Mouse (Mus musculus) neural tube, embryonic 11.5 days (tissue): Measurements from ENCODE around the gene Irs3. TPM values are rescaled to one million over a fixed set of nuclear protein-coding genes. Genes with fewer than 3 reads are reported as not detected.

Experiments
- ATAC-seq: fragments of 200-750 bp; cut with Nextera tagmentation; 2 replicates; pipeline ENCODE4 v1.8.0; 2017; ENCODE audit warnings: moderate number of reproducible peaks, mild to moderate bottlenecking, moderate TSS enrichment, moderate library complexity; ENCODE audit not compliant: insufficient read depth, low FRiP score, low TSS enrichment
- DNase-seq: peaks from one replicate; pipeline ENCODE4 v3.0.0-alpha.2; 2015; ENCODE audit warnings: low spot score
- H3K27ac ChIP-seq: fragments of 300-500 bp; sonication (generic); 2 replicates; pipeline ENCODE4 v1.5.1; 2014; ENCODE audit warnings: low read depth, mild to moderate bottlenecking, low read length
- H3K27me3 ChIP-seq: fragments of 300-500 bp; sonication (generic); 2 replicates; pipeline ENCODE4 v1.6.1; 2014; ENCODE audit warnings: mild to moderate bottlenecking, low read length, mixed read lengths; ENCODE audit not compliant: control insufficient read depth, insufficient read depth
- H3K36me3 ChIP-seq: fragments of 300-500 bp; sonication (generic); 2 replicates; pipeline ENCODE4 v1.6.1; 2014; ENCODE audit warnings: mild to moderate bottlenecking, low read length, moderate library complexity, mixed read lengths; ENCODE audit not compliant: control insufficient read depth, insufficient read depth
- H3K4me1 ChIP-seq: fragments of 300-500 bp; sonication (generic); 2 replicates; pipeline ENCODE4 v1.6.1; 2014; ENCODE audit warnings: low read length, mixed read lengths; ENCODE audit not compliant: control insufficient read depth, insufficient read depth
- H3K4me2 ChIP-seq: fragments of 300-500 bp; sonication (generic); 2 replicates; pipeline ENCODE4 v1.6.1; 2014; ENCODE audit warnings: low read depth, mild to moderate bottlenecking, moderate library complexity
- H3K4me3 ChIP-seq: fragments of 300-500 bp; sonication (generic); 2 replicates; pipeline ENCODE4 v1.5.1; 2014; ENCODE audit warnings: low read depth, low read length
- H3K9ac ChIP-seq: fragments of 300-500 bp; sonication (generic); 2 replicates; pipeline ENCODE4 v1.6.1; 2014; ENCODE audit warnings: mild to moderate bottlenecking, low read length
- H3K9me3 ChIP-seq: fragments of 300-500 bp; sonication (generic); 2 replicates; pipeline ENCODE4 v1.6.1; 2016; ENCODE audit warnings: low read length; ENCODE audit not compliant: control insufficient read depth
- WGBS: fragments of 180-500 bp; shearing (Covaris S2); extraction: QIAGEN DNeasy Blood & Tissue Kit; methylation state at CpG from one replicate; pipeline ENCODE4 v1.1.7; 2014; 5-methylcytosine and 5-hydroxymethylcytosine counted together
- polyA plus RNA-seq: library from polyadenylated mRNA; unstranded; fragments of >200 nt; fragmentation: Nextera tagmentation; extraction: Ambion mirVana; gene quantifications from 2 replicates; pipeline ENCODE4 v1.2.1, GENCODE M21; 2014

Irs3 gene
- polyA plus RNA-seq, 1 experiment from 2014 or later: 0.12 TPM

- ATAC-seq (no peak), DNase-seq (no peak)
- no peak overlapping the region for H3K9ac ChIP-seq
Measured at GRCm38 (mm10) chr5:137597625-137598024, 47.9 kb downstream of the Irs3 start.

DNA sequence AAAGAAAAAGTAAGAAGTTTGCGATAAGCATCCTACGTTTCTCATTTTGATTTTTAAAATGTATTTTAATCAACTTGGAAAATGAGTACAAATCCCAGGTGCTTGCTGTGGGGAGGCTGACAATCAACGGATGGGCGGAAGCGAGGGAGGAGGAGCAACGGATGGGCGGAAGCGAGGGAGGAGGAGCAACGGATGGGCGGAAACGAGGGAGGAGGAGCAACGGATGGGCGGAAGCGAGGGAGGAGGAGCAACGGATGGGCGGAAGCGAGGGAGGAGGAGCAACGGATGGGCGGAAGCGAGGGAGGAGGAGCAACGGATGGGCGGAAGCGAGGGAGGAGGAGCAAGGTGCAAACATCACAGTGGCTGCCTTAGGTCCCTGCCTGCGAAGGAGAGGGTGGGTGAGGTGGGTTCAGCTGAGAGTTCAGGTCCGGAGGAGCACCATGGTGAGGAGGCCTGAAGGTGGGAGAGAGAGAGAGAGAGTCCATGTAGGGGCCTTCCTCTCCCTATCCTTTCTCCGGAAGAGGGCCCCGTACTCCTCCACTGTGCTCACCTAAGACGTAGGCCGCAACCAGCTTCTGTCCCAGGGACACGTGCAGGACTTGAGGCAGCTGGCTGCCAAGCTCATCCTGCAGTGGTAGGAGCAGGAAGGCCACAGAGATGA, 48.8 kb downstream of the Irs3 start:
- H3K9ac ChIP-seq: no peak overlapping the region

More at GRCm38 (mm10) chr5:137597625-137598024, 47.9 kb downstream of the Irs3 start:
- H3K9me3 ChIP-seq: no peaks in the 10 kb centered on the region
- peaks cover 2% of the 10 kb centered on the region; the same call in 1 of the 2 replicates for H3K36me3 ChIP-seq
- 93% methylated on average over 6 of the region's 6 CpGs for WGBS
- no peak overlapping the region for H3K4me2 ChIP-seq
- no peak overlapping the region for H3K4me3 ChIP-seq
- peaks cover 10% of the 10 kb centered on the region; the same call in 1 of the 2 replicates for H3K4me1 ChIP-seq
- no peaks in the 10 kb centered on the region for H3K27me3 ChIP-seq
- no peak overlapping the region for H3K27ac ChIP-seq

DNA sequence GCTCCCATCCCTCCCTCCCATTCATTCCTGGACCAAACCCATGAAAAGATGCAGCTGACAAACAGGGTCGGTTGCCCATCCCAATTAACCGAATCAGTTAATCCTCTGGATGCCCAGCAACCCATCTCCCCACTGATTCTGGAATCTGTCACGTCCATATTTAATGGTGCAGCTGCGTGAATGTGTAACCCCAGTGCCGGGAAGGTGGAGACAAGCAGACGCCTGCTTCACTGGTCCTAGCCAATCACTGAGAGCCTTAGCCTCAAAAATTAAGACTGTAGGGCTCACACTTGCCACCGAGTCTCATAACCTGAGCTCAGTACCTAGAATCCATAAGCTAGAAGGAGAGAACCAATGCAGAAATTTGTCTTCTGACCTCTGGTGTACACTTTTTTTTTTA, 49.6 kb downstream of the Irs3 start:
- Histone ChIP-seq H3K36me3 (peaks cover 2% of the 10 kb centered on the region; the same call in 1 of the 2 replicates), H3K4me3 (no peak overlapping the region), H3K4me1 (peaks cover 10% of the 10 kb centered on the region; the same call in 1 of the 2 replicates), H3K27ac (no peak overlapping the region), H3K27me3 (no peaks in the 10 kb centered on the region), H3K9ac (no peak overlapping the region), H3K4me2 (no peak overlapping the region), H3K9me3 (no peaks in the 10 kb centered on the region)
- 72% methylated on average over 7 of the region's 7 CpGs for WGBS
- DNase-seq: no peak
- ATAC-seq: no peak

More for the DNA sequence above, 48.8 kb downstream of the Irs3 start:
- DNase-seq (no peak), ATAC-seq (no peak)
- WGBS: 29% methylated on average over 26 of the region's 30 CpGs
- Histone ChIP-seq H3K9me3 (no peaks in the 10 kb centered on the region), H3K4me1 (peaks cover 10% of the 10 kb centered on the region; the same call in 1 of the 2 replicates), H3K27me3 (no peaks in the 10 kb centered on the region), H3K36me3 (peaks cover 2% of the 10 kb centered on the region; the same call in 1 of the 2 replicates), H3K4me3 (no peak overlapping the region), H3K27ac (no peak overlapping the region), H3K4me2 (peak overlapping the region; percentile 26; the same call in 1 of the 2 replicates)

Other genes starting within 250 kb of the Irs3 start
- gene Zan, start 168.7 kb downstream of the Irs3 start, polyA plus RNA-seq: 0.05 TPM in 1 of 2 replicates, not detected in the other
- gene Pop7, start 143.2 kb downstream of the Irs3 start, polyA plus RNA-seq: 53.9 and 57.9 TPM in 2 replicates
- gene Gigyf1, start 127.2 kb downstream of the Irs3 start, polyA plus RNA-seq: 9.5 and 10.6 TPM in 2 replicates
- 0.34 and 0.51 TPM in 2 replicates for gene Epo, start 112.5 kb downstream of the Irs3 start, polyA plus RNA-seq
- gene Gnb2, start 112.2 kb downstream of the Irs3 start, polyA plus RNA-seq: 449 and 479 TPM in 2 replicates
- gene Actl6b, start 92.2 kb downstream of the Irs3 start, polyA plus RNA-seq: 38.6 and 40.0 TPM in 2 replicates
- 0.97 and 1.2 TPM in 2 replicates for gene Tfr2, start 75.9 kb downstream of the Irs3 start, polyA plus RNA-seq
- gene Mospd3, start 44.7 kb downstream of the Irs3 start, polyA plus RNA-seq: 27.8 and 28.5 TPM in 2 replicates
- 75.5 and 91.9 TPM in 2 replicates for gene Pcolce, start 31.9 kb downstream of the Irs3 start, polyA plus RNA-seq
- 0.21 TPM in 1 of 2 replicates, not detected in the other for gene Fbxo24, start 16.7 kb downstream of the Irs3 start, polyA plus RNA-seq
- gene Lrch4, start 16.6 kb downstream of the Irs3 start, polyA plus RNA-seq: 31.6 and 39.0 TPM in 2 replicates
- 6.7 and 8.2 TPM in 2 replicates for gene Gm20605, start 16.5 kb downstream of the Irs3 start, polyA plus RNA-seq
- 5.6 and 6.0 TPM in 2 replicates for gene Sap25, start 4.4 kb downstream of the Irs3 start, polyA plus RNA-seq
- 13.6 and 14.6 TPM in 2 replicates for gene Agfg2, start 39.0 kb upstream of the Irs3 start, polyA plus RNA-seq
- 3.8 and 4.4 TPM in 2 replicates for gene Nyap1, start 95.9 kb upstream of the Irs3 start, polyA plus RNA-seq
- gene Tsc22d4, start 100.0 kb upstream of the Irs3 start, polyA plus RNA-seq: 73.9 and 75.6 TPM in 2 replicates
- gene Ppp1r35, start 133.1 kb upstream of the Irs3 start, polyA plus RNA-seq: 71.1 and 71.2 TPM in 2 replicates
- 10.0 and 10.7 TPM in 2 replicates for gene Mepce, start 141.9 kb upstream of the Irs3 start, polyA plus RNA-seq
- gene Zcwpw1, start 142.1 kb upstream of the Irs3 start, polyA plus RNA-seq: 11.4 and 11.5 TPM in 2 replicates
- gene Pilra, start 190.6 kb upstream of the Irs3 start, polyA plus RNA-seq: 0.33 and 0.84 TPM in 2 replicates
- not detected in 2 replicates for gene Pilrb1, start 212.4 kb upstream of the Irs3 start, polyA plus RNA-seq
- not detected in 2 replicates for gene Pilrb2, start 226.1 kb upstream of the Irs3 start, polyA plus RNA-seq